Mouse (Mus musculus) myocyte (in vitro differentiated cells): Measurements from ENCODE around the gene Capn11. TPM values are rescaled to one million over a fixed set of nuclear protein-coding genes. Genes with fewer than 3 reads are reported as not detected.

Experiments used
- H3K27me3 ChIP-seq: one replicate; pipeline ENCODE4 v1.6.1; 2011; ENCODE audit not compliant: control insufficient read depth, insufficient read depth, insufficient read length
- H3K36me3 ChIP-seq: one replicate; pipeline ENCODE4 v1.6.1; 2011; ENCODE audit not compliant: control insufficient read depth, insufficient read depth
- H3K4me2 ChIP-seq: one replicate; pipeline ENCODE4 v1.6.1; 2011; ENCODE audit warnings: low read depth, control low read depth
- H3K4me3 ChIP-seq: one replicate; pipeline ENCODE4 v1.5.1; 2011; ENCODE audit warnings: mild to moderate bottlenecking, control low read depth, moderate library complexity
- H3K79me2 ChIP-seq: one replicate; pipeline ENCODE4 v1.6.1; 2011; ENCODE audit not compliant: control insufficient read depth, insufficient read depth
- H3ac ChIP-seq: one replicate; pipeline ENCODE4 v1.6.1; 2011; ENCODE audit not compliant: control insufficient read depth, insufficient read length
- CEBPB ChIP-seq: IDR thresholded peaks from 2 replicates; pipeline ENCODE4 v1.6.1; 2011; ENCODE audit warnings: mild to moderate bottlenecking, moderate library complexity; ENCODE audit not compliant: poor library complexity, insufficient read depth, severe bottlenecking
- E2F4 ChIP-seq: IDR thresholded peaks from one replicate; pipeline ENCODE4 v1.6.1; 2011; ENCODE audit warnings: mild to moderate bottlenecking, control low read depth, moderate library complexity; ENCODE audit not compliant: insufficient read depth
- MYOD1 ChIP-seq, 3 experiments: IDR thresholded peaks; one replicate each; pipeline ENCODE4 v1.6.1; 2011; ENCODE audit warnings: control low read depth in 2 of 3, low read depth in 2 of 3, mild to moderate bottlenecking in 2 of 3, moderate library complexity in 1 of 3; ENCODE audit not compliant: insufficient read length in 2 of 3, control insufficient read depth in 1 of 3
- MYOG ChIP-seq, 3 experiments: IDR thresholded peaks; one replicate each; pipeline ENCODE4 v1.6.1; 2011; ENCODE audit warnings: control low read depth in 2 of 3, low read depth in 2 of 3, mild to moderate bottlenecking in 2 of 3; ENCODE audit not compliant: insufficient read length in 2 of 3, control insufficient read depth in 1 of 3, insufficient read depth in 1 of 3
- POLR2A ChIP-seq: IDR thresholded peaks from one replicate; pipeline ENCODE4 v1.6.1; 2011; ENCODE audit warnings: low read depth, mild to moderate bottlenecking, control low read depth, moderate library complexity; ENCODE audit not compliant: insufficient read length
- POLR2AphosphoS2 ChIP-seq: IDR thresholded peaks from one replicate; pipeline ENCODE4 v1.6.1; 2011; ENCODE audit warnings: low read depth, control low read depth; ENCODE audit not compliant: insufficient read length
- REST ChIP-seq: IDR thresholded peaks from one replicate; pipeline ENCODE4 v1.6.1; 2011; ENCODE audit warnings: mild to moderate bottlenecking, control low read depth, moderate library complexity; ENCODE audit not compliant: insufficient read depth, insufficient read length
- SRF ChIP-seq: IDR thresholded peaks from one replicate; pipeline ENCODE4 v1.6.1; 2011; ENCODE audit warnings: low read depth; ENCODE audit not compliant: control insufficient read depth, insufficient read length
- TCF12 ChIP-seq: IDR thresholded peaks from one replicate; pipeline ENCODE4 v1.6.1; 2011; ENCODE audit warnings: mild to moderate bottlenecking, control low read depth; ENCODE audit not compliant: poor library complexity, insufficient read depth, severe bottlenecking
- TCF3 ChIP-seq: IDR thresholded peaks from one replicate; pipeline ENCODE4 v1.6.1; 2011; ENCODE audit warnings: low read depth, control low read depth; ENCODE audit not compliant: insufficient read length
- USF1 ChIP-seq: IDR thresholded peaks from one replicate; pipeline ENCODE4 v1.6.1; 2011; ENCODE audit warnings: low read depth, mild to moderate bottlenecking, control low read depth, moderate library complexity
- polyA plus RNA-seq: library from polyadenylated mRNA; unstranded; fragments of >200 nt; fragmentation: generic; extraction: Trizol; gene quantifications from one replicate; pipeline ENCODE4 v1.2.1, GENCODE M21; 2012; ENCODE audit warnings: missing spikeins

Capn11 gene
- polyA plus RNA-seq, 1 experiment = 0.38 TPM

- H3K79me2 ChIP-seq = peaks cover 39% of the 10 kb centered on the region
- H3K4me2 ChIP-seq = no peak overlapping the region
- no peak overlapping the region for H3K4me3 ChIP-seq
- H3ac ChIP-seq = no peak overlapping the region
- H3K36me3 ChIP-seq = peaks cover 59% of the 10 kb centered on the region
- TF ChIP-seq TCF12 (no peak), MYOD1 (IDR thresholded peaks at IDR 0.05; ENCODE audit: control insufficient read depth in 1 of 3, insufficient read length in 2 of 3, low read depth in 2 of 3) (no peak), SRF (no peak)
- H3K27me3 ChIP-seq = no peaks in the 10 kb centered on the region
Observed at GRCm38 (mm10) chr17:45588370-45588769, 70.8 kb downstream of the Capn11 start.

GRCm38 (mm10) chr17:45586449-45586837 lies 72.7 kb downstream of the Capn11 start:
- Histone ChIP-seq H3K4me2 (no peak overlapping the region), H3K4me3 (no peak overlapping the region), H3K27me3 (no peaks in the 10 kb centered on the region), H3K79me2 (peaks cover 20% of the 10 kb centered on the region), H3ac (no peak overlapping the region), H3K36me3 (peaks cover 56% of the 10 kb centered on the region)
- TF ChIP-seq POLR2AphosphoS2 (no peak), POLR2A (no peak), TCF3 (no peak), USF1 (no peak), MYOG (IDR thresholded peaks at IDR 0.05; ENCODE audit: control insufficient read depth in 1 of 3, insufficient read depth in 1 of 3, insufficient read length in 2 of 3, low read depth in 2 of 3) (no peak), E2F4 (no peak), REST (no peak), MYOD1 (IDR thresholded peaks at IDR 0.05; ENCODE audit: control insufficient read depth in 1 of 3, insufficient read length in 2 of 3, low read depth in 2 of 3) (no peak), SRF (no peak)

GRCm38 (mm10) chr17:45585725-45586448 lies 73.2 kb downstream of the Capn11 start:
- Histone ChIP-seq H3ac (no peak overlapping the region), H3K27me3 (no peaks in the 10 kb centered on the region), H3K79me2 (peaks cover 15% of the 10 kb centered on the region), H3K36me3 (peaks cover 51% of the 10 kb centered on the region), H3K4me3 (no peak overlapping the region), H3K4me2 (no peak overlapping the region)
- TF ChIP-seq POLR2A (peak; percentile 18), REST (no peak), E2F4 (no peak)

GRCm38 (mm10) chr17:45584939-45585678 lies 74.0 kb downstream of the Capn11 start:
- Histone ChIP-seq H3K36me3 (peaks cover 46% of the 10 kb centered on the region), H3K4me3 (no peak overlapping the region), H3K4me2 (no peak overlapping the region), H3ac (no peak overlapping the region), H3K27me3 (no peaks in the 10 kb centered on the region), H3K79me2 (peaks cover 7% of the 10 kb centered on the region)
- TF ChIP-seq MYOG (IDR thresholded peaks at IDR 0.05; ENCODE audit: control insufficient read depth in 1 of 3, insufficient read depth in 1 of 3, insufficient read length in 2 of 3, low read depth in 2 of 3) (peak in 1 of 3 experiments; percentile 59), POLR2AphosphoS2 (peak; percentile 58), REST (no peak)

GRCm38 (mm10) chr17:45584096-45584896 lies 74.8 kb downstream of the Capn11 start:
- peak overlapping the region; percentile 26 for H3K4me2 ChIP-seq
- no peak overlapping the region for H3ac ChIP-seq
- peaks cover 40% of the 10 kb centered on the region for H3K36me3 ChIP-seq
- no peaks in the 10 kb centered on the region for H3K27me3 ChIP-seq
- H3K79me2 ChIP-seq = no peaks in the 10 kb centered on the region
- no peak for TF ChIP-seq SRF
- peak; percentile 75 for TF ChIP-seq POLR2AphosphoS2
- TF ChIP-seq CEBPB = no peak
- peak; percentile 56 for TF ChIP-seq POLR2A
- H3K4me3 ChIP-seq = no peak overlapping the region
